Mouse (Mus musculus) Patski (cell line): ENCODE results near the gene Gm6525. TPM values are rescaled to one million over a fixed set of nuclear protein-coding genes. Genes with fewer than 3 reads are reported as not detected.

ENCODE experiments used
- ATAC-seq: fragments of 100-300 bp; one replicate; pipeline ENCODE4 v1.8.0; 2021
- CTCF ChIA-PET: fragments of 350-600 bp; sonication (Branson Sonifier 250); formaldehyde crosslinking; loops from one replicate; lab custom pipeline; 2022; ENCODE audit warnings: inconsistent platforms; lab: Charles Lee
- POLR2A ChIA-PET: fragments of 350-600 bp; sonication (Branson Sonifier 250); formaldehyde crosslinking; loops from one replicate; lab custom pipeline; 2022; ENCODE audit warnings: antibody characterized with exemption, inconsistent platforms; lab: Charles Lee
- DNase-seq: peaks from one replicate; pipeline ENCODE4 v3.0.0-alpha.2; 2011; ENCODE audit warnings: low read depth, low spot score
- H3K27me3 ChIP-seq: fragments of 371-371 bp; one replicate; pipeline ENCODE4 v1.5.1; 2021
- CTCF ChIP-seq: fragments of 100-300 bp; IDR thresholded peaks from one replicate; pipeline ENCODE4 v1.5.1; 2021
- in situ Hi-C: fragments of 300-500 bp; cut with MboI; formaldehyde crosslinking; loops from 3 replicates; pipeline ENCODE4 v1.11.1; 2018; ENCODE audit warnings: low pct_unique_long_range_greater_than_20kb, mixed read lengths
- polyA plus RNA-seq: library from polyadenylated mRNA; unstranded; gene quantifications from one replicate; pipeline ENCODE4 v1.2.3, GENCODE M21; 2021

Gm6525 gene
- polyA plus RNA-seq, 1 experiment from 2014 or later = 0.47 TPM

GRCm38 (mm10) chr3:84136509-84136908 is 37.4 kb upstream of the Gm6525 start:
- no peaks in the 10 kb centered on the region for H3K27me3 ChIP-seq
- TF ChIP-seq CTCF = no peak
- ChIA-PET CTCF (interaction anchor here (1.5 kb wide), 1 partner anchor 15 kb away, joined by 4 read pairs; no protein-coding TSS in a partner anchor), POLR2A (interaction anchor here (0.9 kb wide), 1 partner anchor 25 kb away, joined by 11 read pairs; no protein-coding TSS in a partner anchor)
- in situ Hi-C loops = no loop called here
- DNase-seq (no peak), ATAC-seq (no peak)

GRCm38 (mm10) chr3:84140947-84141346 is 33.0 kb upstream of the Gm6525 start:
- TF ChIP-seq CTCF = no peak
- ChIA-PET POLR2A (no interaction called here), CTCF (interaction anchor here (0.9 to 1.0 kb wide), 3 partner anchors 9 to 16 kb away, joined by 3 to 4 read pairs (median 3); no protein-coding TSS in a partner anchor)
- ATAC-seq (no peak), DNase-seq (no peak)
- no peaks in the 10 kb centered on the region for H3K27me3 ChIP-seq
- in situ Hi-C loops = no loop called here

- DNase-seq (no peak), ATAC-seq (no peak)
- POLR2A ChIA-PET = no interaction called here
- TF ChIP-seq CTCF = peak; percentile 7
- CTCF ChIA-PET = interaction anchor here (1.3 kb wide), 1 partner anchor 16 kb away, joined by 3 read pairs; no protein-coding TSS in a partner anchor
- no peaks in the 10 kb centered on the region for H3K27me3 ChIP-seq
- in situ Hi-C loops = loop anchor here (10.0 to 25.0 kb wide), 2 partner anchors 305 to 687 kb away; partner anchors contain the start of gene Tlr2
These were observed 24.1 kb upstream of the Gm6525 start for GRCm38 (mm10) chr3:84149831-84150230.

- H3K27me3 ChIP-seq = no peaks in the 10 kb centered on the region
- no peak for TF ChIP-seq CTCF
- no peak for DNase-seq
- POLR2A ChIA-PET = no interaction called here
- in situ Hi-C loops = loop anchor here (10.0 to 25.0 kb wide), 2 partner anchors 310 to 683 kb away; partner anchors contain the start of gene Tlr2
- CTCF ChIA-PET = no interaction called here
- no peak for ATAC-seq
These were observed 19.2 kb upstream of the Gm6525 start for GRCm38 (mm10) chr3:84154721-84155141.

GRCm38 (mm10) chr3:84155146-84155545 is 18.8 kb upstream of the Gm6525 start:
- no peak for TF ChIP-seq CTCF
- no peak for ATAC-seq
- POLR2A ChIA-PET = no interaction called here
- H3K27me3 ChIP-seq = no peaks in the 10 kb centered on the region
- CTCF ChIA-PET = interaction anchor here (1.0 kb wide), 1 partner anchor 25 kb away, joined by 3 read pairs; no protein-coding TSS in a partner anchor
- in situ Hi-C loops = loop anchor here (10.0 to 25.0 kb wide), 2 partner anchors 310 to 682 kb away; partner anchors contain the start of gene Tlr2
- DNase-seq = no peak

GRCm38 (mm10) chr3:84155558-84156006 is 18.3 kb upstream of the Gm6525 start, which contains the start of gene Mnd1:
Gene Mnd1, minus strand, starts transcription at chr3:84155786.
- DNase-seq = peak; percentile 91
- in situ Hi-C loops = loop anchor here (10.0 to 25.0 kb wide), 2 partner anchors 311 to 682 kb away; partner anchors contain the start of gene Tlr2
- ATAC-seq = peak; percentile 99
- POLR2A ChIA-PET = no interaction called here
- peak; percentile 100 for TF ChIP-seq CTCF
- CTCF ChIA-PET = interaction anchor here (0.7 to 3.8 kb wide), 8 partner anchors 12 to 240 kb away, joined by 3 to 15 read pairs (median 4); no protein-coding TSS in a partner anchor
- no peaks in the 10 kb centered on the region for H3K27me3 ChIP-seq

- TF ChIP-seq CTCF = no peak
- POLR2A ChIA-PET = no interaction called here
- H3K27me3 ChIP-seq = no peaks in the 10 kb centered on the region
- in situ Hi-C loops = loop anchor here (10.0 to 25.0 kb wide), 2 partner anchors 311 to 681 kb away; partner anchors contain the start of gene Tlr2
- CTCF ChIA-PET = interaction anchor here (0.7 to 3.8 kb wide), 8 partner anchors 12 to 241 kb away, joined by 3 to 15 read pairs (median 4); no protein-coding TSS in a partner anchor
- DNase-seq (no peak), ATAC-seq (no peak)
These were observed 17.8 kb upstream of the Gm6525 start for GRCm38 (mm10) chr3:84156105-84156504.

- TF ChIP-seq CTCF = no peak
- no peak for ATAC-seq
- ChIA-PET POLR2A (interaction anchor here (0.6 kb wide), 1 partner anchor 85 kb away, joined by 5 read pairs; no protein-coding TSS in a partner anchor), CTCF (interaction anchor here (1.9 to 3.8 kb wide), 3 partner anchors 12 to 242 kb away, joined by 8 to 15 read pairs (median 14); no protein-coding TSS in a partner anchor)
- in situ Hi-C loops = loop anchor here (10.0 to 25.0 kb wide), 2 partner anchors 312 to 680 kb away; partner anchors contain the start of gene Tlr2
- no peaks in the 10 kb centered on the region for H3K27me3 ChIP-seq
- no peak for DNase-seq
These were observed 16.9 kb upstream of the Gm6525 start for GRCm38 (mm10) chr3:84157011-84157410.

- DNase-seq = no peak
- TF ChIP-seq CTCF = no peak
- in situ Hi-C loops = loop anchor here (10.0 to 25.0 kb wide), 2 partner anchors 313 to 680 kb away; partner anchors contain the start of gene Tlr2
- POLR2A ChIA-PET = interaction anchor here (0.6 kb wide), 1 partner anchor 86 kb away, joined by 5 read pairs; no protein-coding TSS in a partner anchor
- CTCF ChIA-PET = interaction anchor here (0.8 to 3.8 kb wide), 4 partner anchors 11 to 242 kb away, joined by 3 to 15 read pairs (median 8); no protein-coding TSS in a partner anchor
- H3K27me3 ChIP-seq = no peaks in the 10 kb centered on the region
- no peak for ATAC-seq
These were observed 16.1 kb upstream of the Gm6525 start for GRCm38 (mm10) chr3:84157559-84158350.

- in situ Hi-C loops = loop anchor here (25.0 kb wide), 1 partner anchor 672 kb away; no protein-coding TSS in a partner anchor
- DNase-seq (no peak), ATAC-seq (no peak)
- TF ChIP-seq CTCF = no peak
- CTCF ChIA-PET = interaction anchor here (1.4 kb wide), 1 partner anchor 41 kb away, joined by 3 read pairs; no protein-coding TSS in a partner anchor
- H3K27me3 ChIP-seq = no peaks in the 10 kb centered on the region
- POLR2A ChIA-PET = no interaction called here
These were observed 8.5 kb upstream of the Gm6525 start for GRCm38 (mm10) chr3:84165391-84165790.
